Mouse (Mus musculus) cerebellum, adult 11-12 months (tissue): ENCODE data around the gene Ces1a.

Source experiments
- DNase-seq: peaks from one replicate; pipeline ENCODE4 v3.0.0; 2022

The Ces1a gene

DNA sequence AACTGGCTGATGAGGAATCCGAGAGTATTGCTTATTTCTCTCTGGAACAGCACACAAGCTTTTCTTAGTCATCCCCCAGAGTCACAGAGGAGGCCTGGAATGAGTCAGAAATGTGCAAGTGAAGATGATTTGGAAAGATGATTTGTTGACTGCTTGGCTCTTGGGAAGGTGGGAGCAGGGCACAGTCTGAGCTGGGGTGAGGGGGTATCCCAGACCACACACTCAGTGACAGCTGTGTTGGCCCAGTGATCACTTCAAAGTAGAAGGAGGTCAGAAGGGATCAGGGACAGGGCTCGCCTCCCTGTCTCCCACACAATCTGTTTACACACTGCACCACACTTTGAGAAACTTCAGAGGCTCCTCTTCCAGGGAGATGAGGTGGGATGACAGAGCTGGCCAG is 63.6 kb downstream of the Ces1a start:
- no peak for DNase-seq

- DNase-seq: no peak
Observed at GRCm38 (mm10) chr8:92982491-92982890, 65.5 kb downstream of the Ces1a start.

- DNase-seq: no peak
Observed at GRCm38 (mm10) chr8:92976656-92977055, 71.3 kb downstream of the Ces1a start.

DNA sequence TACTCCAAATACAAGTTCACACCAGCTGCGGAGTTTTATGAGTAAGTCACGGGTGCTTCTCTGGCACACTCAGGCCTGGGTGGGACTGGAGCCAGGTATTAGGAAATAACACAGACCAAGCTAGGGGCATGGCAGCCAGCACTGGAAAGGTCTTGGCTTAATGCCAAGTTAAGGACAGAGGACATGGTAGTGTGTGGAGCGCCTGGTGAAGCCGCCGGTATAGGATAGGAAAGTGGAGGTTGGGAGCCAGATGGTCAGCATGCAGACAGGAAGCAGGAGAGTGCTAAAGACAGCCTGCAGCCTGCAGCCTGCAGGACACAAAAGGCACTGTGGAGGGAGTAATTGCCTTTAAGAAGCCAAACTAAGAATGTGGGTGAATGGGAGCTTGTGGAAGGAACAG is 75.0 kb downstream of the Ces1a start:
- no peak for DNase-seq
